In genomic region chr5:99587589-99587988, GRCm38 (mm10) we compare ENCODE assay signal across 26 mouse cellular contexts.
"Had no signal": no experiment of that assay in that cellular context is flagged by ENCODE, and none has a peak within 500 bp of the region (broad histone marks: within the 10 kb centered on the region; RNA-seq: fewer than 3 reads in every experiment).

No protein-coding gene starts in this region.

- ATAC-seq: hindbrain, postnatal 0 days; intestine, embryonic 16.5 days; liver, embryonic 12.5 days had no signal

- H3K9ac ChIP-seq: heart, embryonic 13.5 days; heart, embryonic 15.5 days; hindbrain, embryonic 13.5 days; hindbrain, embryonic 15.5 days; kidney, embryonic 15.5 days; limb, embryonic 13.5 days; limb, embryonic 15.5 days; liver, embryonic 12.5 days; liver, embryonic 14.5 days had no signal

- DNase-seq: gastrocnemius, postnatal 14 days; gastrocnemius, postnatal 36 days; heart, adult 2 months; heart, postnatal 14 days; heart, postnatal 36 days; kidney, adult 11 months; kidney, adult 2 months; kidney, adult 9 months; kidney, postnatal 14 days; kidney, postnatal 36 days; layer of hippocampus, adult 9-11 months; layer of hippocampus, postnatal 36 days; left cerebral cortex, postnatal 4 days had no signal

- H3K4me1 ChIP-seq: heart, embryonic 13.5 days; heart, embryonic 15.5 days; limb, embryonic 15.5 days; liver, embryonic 12.5 days had no signal

- H3K4me3 ChIP-seq: heart, adult 2 months; heart, embryonic 13.5 days; heart, embryonic 15.5 days; hindbrain, embryonic 13.5 days; hindbrain, embryonic 15.5 days; kidney, embryonic 15.5 days; limb, embryonic 13.5 days; limb, embryonic 15.5 days; liver, embryonic 12.5 days had no signal

- H3K27ac ChIP-seq: heart, adult 2 months; heart, embryonic 13.5 days; heart, embryonic 15.5 days; hindbrain, embryonic 13.5 days; hindbrain, embryonic 15.5 days; hindbrain, postnatal 0 days; kidney, embryonic 15.5 days; kidney, postnatal 0 days; limb, embryonic 13.5 days; limb, embryonic 15.5 days; liver, embryonic 12.5 days; liver, embryonic 14.5 days had no signal

- H3K36me3 ChIP-seq: heart, embryonic 13.5 days; heart, embryonic 15.5 days; hindbrain, embryonic 13.5 days; hindbrain, embryonic 15.5 days; kidney, embryonic 15.5 days; limb, embryonic 13.5 days; limb, embryonic 15.5 days; liver, embryonic 12.5 days had no signal

- H3K9me3 ChIP-seq: heart, embryonic 13.5 days; heart, embryonic 15.5 days; hindbrain, embryonic 13.5 days; hindbrain, embryonic 15.5 days; kidney, embryonic 15.5 days; limb, embryonic 13.5 days; limb, embryonic 15.5 days; liver, embryonic 12.5 days had no signal

- H3K27me3 ChIP-seq: heart, embryonic 13.5 days; heart, embryonic 15.5 days; hindbrain, embryonic 13.5 days; hindbrain, embryonic 15.5 days; kidney, embryonic 15.5 days; limb, embryonic 15.5 days; liver, embryonic 12.5 days had no signal

- H3K4me2 ChIP-seq: heart, embryonic 11.5 days; heart, embryonic 13.5 days; heart, embryonic 15.5 days; hindbrain, embryonic 13.5 days; hindbrain, embryonic 15.5 days; kidney, embryonic 15.5 days; limb, embryonic 13.5 days; limb, embryonic 15.5 days; liver, embryonic 12.5 days had no signal
